Mouse (Mus musculus) liver, embryonic 14 days (tissue): ENCODE data around the gene Mfsd4b4. TPM values are rescaled to one million over a fixed set of nuclear protein-coding genes. Genes with fewer than 3 reads are reported as not detected.

Source experiments
- polyA plus RNA-seq: library from polyadenylated mRNA; depleted of rRNA; stranded (reverse); fragments of >200 nt; gene quantifications from 2 replicates; pipeline ENCODE4 v1.2.3, GENCODE M21; 2012; rRNA removed

The Mfsd4b4 gene
- 2.0 and 2.2 TPM in 2 replicates for polyA plus RNA-seq

GRCm38 (mm10) chr10:39898874-39899371 lies at the start of gene Mfsd4b4:
Gene Mfsd4b4, minus strand, starts transcription at chr10:39899238.

GRCm38 (mm10) chr10:39926616-39927139 lies 27.6 kb upstream of the Mfsd4b4 start, which contains the start of gene Mfsd4b2:
Gene Mfsd4b2, minus strand, starts transcription at chr10:39926923.

Other genes with a start within 250 kb of the Mfsd4b4 start
- 9.8 and 10.9 TPM in 2 replicates for gene Rev3l, start 167.1 kb downstream of the Mfsd4b4 start, polyA plus RNA-seq
- gene Mfsd4b2, start 27.7 kb upstream of the Mfsd4b4 start, polyA plus RNA-seq: 0.01 and 0.02 TPM in 2 replicates
- 1.1 and 1.4 TPM in 2 replicates for gene Mfsd4b3, start 60.9 kb upstream of the Mfsd4b4 start, polyA plus RNA-seq
- gene Mfsd4b5, start 87.4 kb upstream of the Mfsd4b4 start, polyA plus RNA-seq: 0.10 and 0.12 TPM in 2 replicates
- gene Mfsd4b1, start 126.0 kb upstream of the Mfsd4b4 start, polyA plus RNA-seq: 0.25 and 0.27 TPM in 2 replicates
- 29.4 and 36.4 TPM in 2 replicates for gene Slc16a10, start 243.0 kb upstream of the Mfsd4b4 start, polyA plus RNA-seq